Mouse (Mus musculus) neural tube, embryonic 11.5 days (tissue): Measurements from ENCODE around the gene Hnf4a. TPM values are rescaled to one million over a fixed set of nuclear protein-coding genes. Genes with fewer than 3 reads are reported as not detected.

Experiments
- ATAC-seq: fragments of 200-750 bp; cut with Nextera tagmentation; 2 replicates; pipeline ENCODE4 v1.8.0; 2017; ENCODE audit warnings: moderate number of reproducible peaks, mild to moderate bottlenecking, moderate TSS enrichment, moderate library complexity; ENCODE audit not compliant: insufficient read depth, low FRiP score, low TSS enrichment
- DNase-seq: peaks from one replicate; pipeline ENCODE4 v3.0.0-alpha.2; 2015; ENCODE audit warnings: low spot score
- H3K27ac ChIP-seq: fragments of 300-500 bp; sonication (generic); 2 replicates; pipeline ENCODE4 v1.5.1; 2014; ENCODE audit warnings: low read depth, mild to moderate bottlenecking, low read length
- H3K27me3 ChIP-seq: fragments of 300-500 bp; sonication (generic); 2 replicates; pipeline ENCODE4 v1.6.1; 2014; ENCODE audit warnings: mild to moderate bottlenecking, low read length, mixed read lengths; ENCODE audit not compliant: control insufficient read depth, insufficient read depth
- H3K36me3 ChIP-seq: fragments of 300-500 bp; sonication (generic); 2 replicates; pipeline ENCODE4 v1.6.1; 2014; ENCODE audit warnings: mild to moderate bottlenecking, low read length, moderate library complexity, mixed read lengths; ENCODE audit not compliant: control insufficient read depth, insufficient read depth
- H3K4me1 ChIP-seq: fragments of 300-500 bp; sonication (generic); 2 replicates; pipeline ENCODE4 v1.6.1; 2014; ENCODE audit warnings: low read length, mixed read lengths; ENCODE audit not compliant: control insufficient read depth, insufficient read depth
- H3K4me2 ChIP-seq: fragments of 300-500 bp; sonication (generic); 2 replicates; pipeline ENCODE4 v1.6.1; 2014; ENCODE audit warnings: low read depth, mild to moderate bottlenecking, moderate library complexity
- H3K4me3 ChIP-seq: fragments of 300-500 bp; sonication (generic); 2 replicates; pipeline ENCODE4 v1.5.1; 2014; ENCODE audit warnings: low read depth, low read length
- H3K9ac ChIP-seq: fragments of 300-500 bp; sonication (generic); 2 replicates; pipeline ENCODE4 v1.6.1; 2014; ENCODE audit warnings: mild to moderate bottlenecking, low read length
- H3K9me3 ChIP-seq: fragments of 300-500 bp; sonication (generic); 2 replicates; pipeline ENCODE4 v1.6.1; 2016; ENCODE audit warnings: low read length; ENCODE audit not compliant: control insufficient read depth
- WGBS: fragments of 180-500 bp; shearing (Covaris S2); extraction: QIAGEN DNeasy Blood & Tissue Kit; methylation state at CpG from one replicate; pipeline ENCODE4 v1.1.7; 2014; 5-methylcytosine and 5-hydroxymethylcytosine counted together
- polyA plus RNA-seq: library from polyadenylated mRNA; unstranded; fragments of >200 nt; fragmentation: Nextera tagmentation; extraction: Ambion mirVana; gene quantifications from 2 replicates; pipeline ENCODE4 v1.2.1, GENCODE M21; 2014

Gene Hnf4a
- polyA plus RNA-seq, 1 experiment from 2014 or later, result not detected

GRCm38 (mm10) chr2:163599226-163599625 lies 92.6 kb downstream of the Hnf4a start:
- no peak overlapping the region for H3K4me3 ChIP-seq
- H3K36me3 ChIP-seq, result no peaks in the 10 kb centered on the region
- H3K9me3 ChIP-seq, result no peaks in the 10 kb centered on the region
- 4% methylated on average over 1 of the region's 1 CpGs for WGBS
- H3K4me2 ChIP-seq, result no peak overlapping the region
- ATAC-seq, result no peak
- no peak overlapping the region for H3K27ac ChIP-seq
- DNase-seq, result peak; percentile 63
- H3K4me1 ChIP-seq, result peaks cover 6% of the 10 kb centered on the region
- no peaks in the 10 kb centered on the region for H3K27me3 ChIP-seq
- no peak overlapping the region for H3K9ac ChIP-seq

- no peak overlapping the region for H3K4me3 ChIP-seq
- no peak overlapping the region for H3K27ac ChIP-seq
- no peak for DNase-seq
- H3K4me1 ChIP-seq, result peaks cover 6% of the 10 kb centered on the region
- H3K27me3 ChIP-seq, result no peaks in the 10 kb centered on the region
- H3K9ac ChIP-seq, result no peak overlapping the region
- no peaks in the 10 kb centered on the region for H3K36me3 ChIP-seq
- no peaks in the 10 kb centered on the region for H3K9me3 ChIP-seq
- no peak overlapping the region for H3K4me2 ChIP-seq
- ATAC-seq, result no peak
- 92% methylated on average over 7 of the region's 7 CpGs for WGBS
Observed at GRCm38 (mm10) chr2:163601066-163601465, 94.5 kb downstream of the Hnf4a start.

GRCm38 (mm10) chr2:163601712-163602100 lies 95.1 kb downstream of the Hnf4a start:
- Histone ChIP-seq H3K27me3 (no peaks in the 10 kb centered on the region), H3K4me1 (peaks cover 6% of the 10 kb centered on the region), H3K4me2 (peak overlapping the region; percentile 97), H3K4me3 (peak overlapping the region; percentile 82), H3K36me3 (no peaks in the 10 kb centered on the region), H3K9me3 (no peaks in the 10 kb centered on the region), H3K27ac (no peak overlapping the region; the same call in 1 of the 2 replicates), H3K9ac (no peak overlapping the region)
- WGBS, result 82% methylated on average over 7 of the region's 7 CpGs
- no peak for DNase-seq
- ATAC-seq, result no peak

GRCm38 (mm10) chr2:163602101-163602971 lies 95.7 kb downstream of the Hnf4a start, which contains the start of gene Ttpal:
Gene Ttpal, plus strand, starts transcription at chr2:163602314.
- Histone ChIP-seq H3K27ac (peak within 1 kb of the TSS; percentile 84), H3K9me3 (no peaks in the 10 kb centered on the region), H3K4me2 (peak within 1 kb of the TSS; percentile 97), H3K4me3 (peak within 1 kb of the TSS; percentile 82), H3K27me3 (no peaks in the 10 kb centered on the region), H3K4me1 (peaks cover 6% of the 10 kb centered on the region), H3K9ac (peak within 1 kb of the TSS; percentile 89), H3K36me3 (no peaks in the 10 kb centered on the region)
- 2% methylated on average over 57 of the region's 57 CpGs for WGBS
- ATAC-seq, result peak; percentile 89
- DNase-seq, result peak; percentile 94

GRCm38 (mm10) chr2:163606161-163606560 lies 99.6 kb downstream of the Hnf4a start:
- Histone ChIP-seq H3K9me3 (no peaks in the 10 kb centered on the region), H3K27me3 (no peaks in the 10 kb centered on the region), H3K4me2 (no peak overlapping the region), H3K27ac (no peak overlapping the region), H3K4me3 (no peak overlapping the region), H3K36me3 (no peaks in the 10 kb centered on the region), H3K4me1 (peaks cover 6% of the 10 kb centered on the region), H3K9ac (no peak overlapping the region)
- ATAC-seq (no peak), DNase-seq (no peak)
- WGBS, result 91% methylated on average over 7 of the region's 7 CpGs

- no peak overlapping the region for H3K27ac ChIP-seq
- no peak overlapping the region for H3K4me3 ChIP-seq
- DNase-seq (no peak), ATAC-seq (no peak)
- H3K27me3 ChIP-seq, result no peaks in the 10 kb centered on the region
- H3K36me3 ChIP-seq, result no peaks in the 10 kb centered on the region
- no peak overlapping the region for H3K9ac ChIP-seq
- H3K4me2 ChIP-seq, result no peak overlapping the region
- peaks cover 2% of the 10 kb centered on the region for H3K4me1 ChIP-seq
- 92% methylated on average over 7 of the region's 7 CpGs for WGBS
- no peaks in the 10 kb centered on the region for H3K9me3 ChIP-seq
Observed at GRCm38 (mm10) chr2:163608008-163608407, 101.4 kb downstream of the Hnf4a start.

GRCm38 (mm10) chr2:163609281-163609975 lies 102.8 kb downstream of the Hnf4a start:
- Histone ChIP-seq H3K9me3 (no peaks in the 10 kb centered on the region), H3K9ac (no peak overlapping the region), H3K27me3 (no peaks in the 10 kb centered on the region), H3K36me3 (peaks cover 3% of the 10 kb centered on the region), H3K27ac (no peak overlapping the region), H3K4me3 (no peak overlapping the region), H3K4me2 (no peak overlapping the region), H3K4me1 (no peaks in the 10 kb centered on the region)
- no peak for DNase-seq
- 90% methylated on average over 12 of the region's 12 CpGs for WGBS
- no peak for ATAC-seq

GRCm38 (mm10) chr2:163611176-163611575 lies 104.6 kb downstream of the Hnf4a start:
- DNase-seq (no peak), ATAC-seq (no peak)
- Histone ChIP-seq H3K36me3 (peaks cover 5% of the 10 kb centered on the region), H3K27ac (no peak overlapping the region), H3K4me3 (no peak overlapping the region), H3K4me1 (no peaks in the 10 kb centered on the region), H3K27me3 (no peaks in the 10 kb centered on the region), H3K9ac (no peak overlapping the region), H3K9me3 (no peaks in the 10 kb centered on the region), H3K4me2 (no peak overlapping the region)
- 85% methylated on average over 9 of the region's 9 CpGs for WGBS
